Mouse (Mus musculus): ENCODE measurements around the gene Clcn6. TPM values are rescaled to one million over a fixed set of nuclear protein-coding genes. Genes with fewer than 3 reads are reported as not detected.

The Clcn6 gene
- total RNA-seq (2021) = 1 to 10 TPM; 7.1 to 8.5 TPM
- long read RNA-seq, experiment 1, partial matches to known transcripts = 0 of 5 reads
- long read RNA-seq, experiment 1, other reads (novel, unspliced or antisense) = 3 of 5 reads
- long read RNA-seq, experiment 2, partial matches to known transcripts = 2 of 6 reads
- long read RNA-seq, experiment 2, other reads (novel, unspliced or antisense) = 1 of 6 reads

GRCm38 (mm10) chr4:148038600-148039253 lies at the start of gene Clcn6, which contains the start of gene Mthfr:
Gene Clcn6, minus strand, starts transcription at chr4:148038821.
Gene Mthfr, plus strand, starts transcription at chr4:148039077.
- DNase-seq = peak; percentile 100

DNA sequence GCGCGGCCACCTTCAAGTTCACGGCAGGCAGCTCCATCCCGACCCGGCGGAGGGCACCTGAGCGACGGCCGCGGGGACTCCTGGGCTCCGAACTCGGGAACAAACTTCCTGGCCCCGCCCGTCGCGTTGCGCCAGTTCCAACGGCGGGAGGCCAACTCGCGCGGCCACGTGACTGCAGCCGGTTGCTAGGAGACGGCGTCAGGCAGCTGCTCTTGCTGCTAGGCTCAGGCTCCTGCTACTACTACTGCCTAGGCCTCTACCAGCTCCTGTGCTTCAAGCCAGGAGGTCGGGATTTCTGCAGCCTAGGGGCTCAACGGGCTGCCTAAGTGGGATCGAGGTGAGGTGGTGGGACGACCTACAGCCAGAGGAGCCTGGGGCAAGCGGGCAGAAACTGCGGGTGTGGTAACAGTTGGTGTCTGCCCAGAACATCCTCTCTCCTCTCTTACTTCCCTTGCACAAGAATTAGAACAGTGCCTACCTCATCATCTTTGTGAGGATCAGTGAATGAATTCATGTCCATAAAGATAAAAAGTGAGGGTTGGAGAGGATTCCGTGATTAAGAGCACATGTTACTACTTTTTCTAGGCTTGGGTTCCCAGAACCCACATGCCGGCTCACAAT lies 49.4 kb upstream of the Clcn6 start, which contains the start of gene Agtrap:
Agtrap (minus strand) TSS at position 125 of the 621 bp plus-strand sequence.
- peak; percentile 97 for DNase-seq

- no peak for DNase-seq
These were observed 48.7 kb upstream of the Clcn6 start for GRCm38 (mm10) chr4:148087091-148087906.

- no peak for DNase-seq
These were observed 47.3 kb upstream of the Clcn6 start for GRCm38 (mm10) chr4:148085907-148086305.

DNA sequence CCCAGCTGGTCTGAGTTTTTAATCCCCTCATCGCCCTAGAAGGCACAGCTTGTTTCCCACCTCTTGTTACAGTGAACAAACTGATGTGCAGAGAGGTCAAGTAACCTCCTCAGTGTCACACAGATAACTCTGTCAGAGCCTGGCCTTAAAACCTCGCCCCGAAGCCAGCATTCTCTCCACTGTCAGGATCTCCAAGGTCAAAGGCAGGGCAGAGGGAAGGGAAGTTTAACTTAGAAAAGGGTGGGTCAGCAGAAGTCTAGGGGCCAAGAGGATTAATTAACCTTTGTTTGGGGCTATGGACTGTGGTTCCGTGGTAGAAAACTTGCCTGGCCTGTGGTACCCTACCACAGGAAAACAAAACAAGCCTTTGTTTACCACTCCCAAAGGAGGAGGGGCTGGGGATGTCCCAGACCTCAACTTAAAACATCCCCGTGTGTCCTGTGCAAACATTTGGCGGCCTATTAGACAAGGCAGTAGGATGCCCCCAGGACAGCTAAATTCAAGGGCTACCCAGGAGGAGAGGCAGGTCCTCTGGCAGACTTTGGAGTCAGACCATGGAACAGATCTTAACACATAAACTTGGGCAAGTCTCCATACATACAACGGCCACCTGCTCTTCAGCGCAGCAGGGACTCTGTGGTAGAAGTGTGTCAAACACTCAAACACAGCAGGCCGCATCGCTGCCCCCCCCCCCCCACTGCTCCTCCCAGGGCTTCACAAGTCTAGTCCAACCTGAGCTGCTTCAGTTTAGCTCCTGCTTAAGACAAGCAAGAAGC lies 46.7 kb upstream of the Clcn6 start:
- no peak for DNase-seq

DNA sequence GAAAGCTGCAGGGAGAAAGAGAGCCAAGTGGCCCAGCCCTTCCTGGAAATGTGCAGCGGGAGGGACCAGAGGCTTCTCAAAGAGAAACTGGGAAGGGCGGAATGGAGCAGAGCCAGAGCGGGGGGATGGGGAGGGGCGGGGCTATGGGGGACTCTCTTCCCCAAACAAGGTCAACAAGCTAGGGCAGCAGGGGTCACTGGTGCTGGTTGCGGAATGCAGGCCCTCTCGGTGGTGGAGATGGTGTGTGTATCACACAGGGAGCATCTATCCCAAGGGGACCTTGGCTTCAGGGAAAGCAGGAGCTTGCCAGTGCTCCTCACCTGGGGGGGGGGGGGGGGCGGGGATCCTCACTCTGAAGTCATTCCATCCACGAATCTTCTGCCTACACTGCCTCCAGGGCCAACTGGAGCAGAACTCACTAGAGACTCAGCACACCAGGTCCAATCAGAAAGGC lies 45.7 kb upstream of the Clcn6 start:
- DNase-seq = no peak

GRCm38 (mm10) chr4:148083176-148083899 lies 44.7 kb upstream of the Clcn6 start:
- DNase-seq = no peak

DNA sequence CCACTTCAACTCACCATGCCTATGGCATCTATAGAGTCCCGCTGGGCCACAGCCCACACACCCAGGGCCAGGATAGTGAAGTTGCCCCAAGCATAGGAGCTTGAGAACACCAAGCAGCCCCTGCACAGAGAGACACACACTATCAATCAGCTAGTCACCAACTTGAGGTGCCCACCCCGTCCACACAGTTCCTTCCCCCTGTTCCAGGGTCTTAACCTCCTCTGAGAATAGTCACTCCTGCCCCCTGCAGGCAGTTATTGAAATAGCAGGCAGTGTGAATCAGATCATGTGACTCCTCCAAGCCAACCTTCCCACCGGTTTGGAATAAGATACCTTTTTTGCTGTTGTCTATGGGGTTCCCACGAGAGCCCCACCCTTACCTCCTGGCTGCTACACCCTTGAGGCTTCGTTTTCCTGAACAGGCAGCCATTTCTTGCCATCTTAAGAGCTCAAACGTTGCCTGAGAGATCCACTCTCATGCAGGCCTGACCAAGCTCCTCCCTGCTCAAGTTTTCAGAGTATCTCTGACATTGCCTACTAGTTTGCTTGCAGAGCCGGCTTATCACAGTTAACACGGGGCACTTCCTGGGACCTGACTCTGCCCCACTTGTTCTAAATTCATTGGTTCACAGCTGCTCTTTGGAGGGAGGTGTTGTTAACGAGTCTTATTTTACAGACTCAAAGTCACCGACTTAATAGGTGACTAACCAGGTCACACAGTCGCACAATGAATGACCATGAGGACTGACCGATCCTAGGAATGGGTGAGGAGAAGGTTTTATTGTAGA lies 43.8 kb upstream of the Clcn6 start:
- peak; percentile 73 for DNase-seq

- no peak for DNase-seq
These were observed 42.6 kb upstream of the Clcn6 start for GRCm38 (mm10) chr4:148081201-148081600.

DNA sequence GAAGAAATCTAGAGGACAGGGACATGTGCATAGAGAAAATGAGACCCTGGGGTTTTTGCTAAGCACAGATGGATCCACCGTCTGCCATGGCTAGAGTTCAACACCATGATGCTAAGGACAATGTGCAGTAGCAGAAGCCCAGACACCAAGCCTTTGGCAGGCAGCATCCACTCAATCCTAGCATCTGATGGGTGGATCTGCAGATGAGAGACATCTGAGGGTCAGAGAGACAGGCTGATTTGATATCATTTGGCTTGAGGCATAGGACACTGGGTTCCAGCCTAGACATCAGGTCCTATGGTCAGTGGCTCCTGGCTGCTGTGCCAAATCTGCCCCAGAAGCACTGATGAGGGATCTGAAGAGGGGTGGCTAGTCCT lies 42.0 kb upstream of the Clcn6 start:
- no peak for DNase-seq

DNA sequence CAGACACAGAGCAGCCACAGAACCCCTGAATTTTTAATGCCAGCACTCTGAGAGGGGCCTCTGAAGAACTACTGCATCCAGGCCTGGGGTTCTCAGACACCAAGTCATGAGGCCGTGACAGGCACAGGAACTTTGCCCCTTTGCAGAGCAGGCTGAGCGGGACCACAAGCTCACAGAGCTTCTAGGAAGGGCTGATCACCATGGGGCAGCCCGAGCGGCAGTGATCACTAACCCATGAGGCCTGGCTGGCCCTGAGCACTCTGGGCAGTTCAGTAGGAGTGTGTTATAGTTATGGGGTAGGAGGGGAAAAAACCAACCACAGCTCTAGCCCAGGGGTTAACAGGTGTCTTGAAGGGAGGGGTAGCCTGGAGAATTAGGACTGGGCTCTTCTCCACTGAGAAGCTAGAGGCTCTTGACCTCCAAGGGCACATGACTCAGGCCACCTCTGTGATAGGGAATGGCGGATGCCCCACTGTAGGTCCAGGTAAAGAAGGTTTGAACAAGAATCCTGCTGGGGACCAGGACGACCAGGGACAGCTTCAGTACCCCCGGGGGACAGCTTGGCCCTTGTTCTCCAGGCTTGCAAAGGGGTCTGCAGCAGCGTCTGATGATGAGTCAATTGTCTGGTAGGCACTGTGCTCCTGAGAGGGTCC lies 41.4 kb upstream of the Clcn6 start:
- DNase-seq = no peak

GRCm38 (mm10) chr4:148079212-148079611 lies 40.6 kb upstream of the Clcn6 start:
- DNase-seq = no peak

GRCm38 (mm10) chr4:148075881-148076280 lies 37.3 kb upstream of the Clcn6 start:
- DNase-seq = no peak

- DNase-seq = peak; percentile 65
These were observed 36.6 kb upstream of the Clcn6 start for GRCm38 (mm10) chr4:148075259-148075658.

- no peak for DNase-seq
These were observed 36.0 kb upstream of the Clcn6 start for GRCm38 (mm10) chr4:148074521-148075189.

- no peak for DNase-seq
These were observed 32.9 kb upstream of the Clcn6 start for GRCm38 (mm10) chr4:148071508-148071907.

GRCm38 (mm10) chr4:148069602-148070218 lies 31.1 kb upstream of the Clcn6 start:
- DNase-seq = peak; percentile 4

GRCm38 (mm10) chr4:148067346-148067745 lies 28.7 kb upstream of the Clcn6 start:
- no peak for DNase-seq

DNA sequence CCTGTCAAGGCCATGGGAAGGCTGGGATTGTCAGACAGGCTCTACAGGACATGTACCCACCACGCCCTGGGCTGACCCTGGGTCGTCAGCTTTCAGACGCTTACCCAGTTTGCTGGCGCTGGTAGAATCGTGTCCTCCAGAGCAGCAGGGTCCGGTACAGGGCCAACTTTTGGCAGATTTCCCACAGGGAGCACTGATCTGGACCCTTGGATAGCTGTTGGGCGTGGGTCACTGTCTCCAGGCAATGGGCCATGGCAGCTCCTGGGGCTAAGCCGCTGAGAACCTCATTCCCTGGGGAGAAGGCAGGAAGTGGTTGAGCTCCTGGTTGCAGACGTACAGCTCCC lies 27.8 kb upstream of the Clcn6 start:
- DNase-seq = no peak

Measured in gastrocnemius, postnatal 10 days (tissue).